In genomic region chr2:80624523-80624922, GRCm38 (mm10) we compare ENCODE assay signal across 14 mouse cellular contexts.
"Had no signal": no experiment of that assay in that cellular context is flagged by ENCODE, and none has a peak within 500 bp of the region (broad histone marks: within the 10 kb centered on the region; RNA-seq: fewer than 3 reads in every experiment).

No protein-coding gene starts in this region.

- ATAC-seq: hindbrain, postnatal 0 days; intestine, embryonic 16.5 days; liver, embryonic 12.5 days had no signal

- DNase-seq: gastrocnemius, postnatal 14 days; gastrocnemius, postnatal 36 days; heart, adult 2 months; heart, postnatal 14 days; heart, postnatal 36 days; kidney, adult 11 months; kidney, adult 2 months; kidney, adult 9 months; kidney, postnatal 14 days; kidney, postnatal 36 days; left cerebral cortex, postnatal 4 days had no signal
